In the genomic region with DNA sequence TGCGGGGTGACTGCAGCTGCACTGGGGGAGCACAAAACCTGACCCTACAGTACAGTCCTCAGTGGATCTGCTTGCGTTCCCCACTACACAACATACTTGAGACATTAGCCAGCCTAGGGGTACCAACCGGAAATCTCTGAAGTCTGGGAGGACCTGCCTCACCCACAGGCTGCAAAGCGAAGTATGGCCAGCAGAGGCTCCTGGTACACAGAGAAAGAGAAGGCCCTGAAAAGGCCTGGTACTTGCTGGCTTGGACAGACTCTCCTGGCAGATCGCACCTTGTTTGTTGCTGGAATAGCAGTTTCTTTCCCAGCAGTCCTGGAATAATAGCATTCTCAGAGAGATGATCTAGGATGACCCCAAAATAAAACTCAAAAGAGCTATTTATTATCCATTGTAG, we compare ENCODE assay signal across 8 mouse cellular contexts.
DNase-seq lines count a peak whose midpoint lies in the region; ATAC-seq and TF ChIP-seq lines count a peak whose summit lies in the region.

No protein-coding gene starts in this region.

- TF ChIP-seq CTCF in E14TG2a.4 (conservative IDR thresholded peaks at IDR 0.05; ENCODE audit: low read length), result peak; percentile 45
- TF ChIP-seq CTCF in cerebellum, adult 2 months (IDR thresholded peaks at IDR 0.05; ENCODE audit: borderline replicate concordance, insufficient read depth, low read depth, low read length), result peak; percentile 56

- no peak overlapping the region for H3K27ac ChIP-seq in heart, embryonic 12.5 days (ENCODE audit: poor library complexity, severe bottlenecking)
- H3K27ac ChIP-seq in cerebellum, adult 2 months (ENCODE audit: insufficient read depth, low read length), result no peak overlapping the region

- no peak overlapping the region for H3K9ac ChIP-seq in heart, embryonic 12.5 days

- no peaks in the 10 kb centered on the region for H3K27me3 ChIP-seq in heart, embryonic 12.5 days (replicated peaks)
- H3K27me3 ChIP-seq in E14TG2a.4 (ENCODE audit: insufficient read depth, low read length), result no peaks in the 10 kb centered on the region
- no peaks in the 10 kb centered on the region for H3K27me3 ChIP-seq in cerebellum, adult 2 months (ENCODE audit: control insufficient read depth, insufficient read depth, low read length)

- peaks cover 19% of the 10 kb centered on the region for H3K4me1 ChIP-seq in heart, embryonic 12.5 days (replicated peaks)
- H3K4me1 ChIP-seq in E14TG2a.4 (replicated peaks; ENCODE audit: low read depth, low read length), result peaks cover 52% of the 10 kb centered on the region
- peaks cover 14% of the 10 kb centered on the region for H3K4me1 ChIP-seq in cerebellum, adult 2 months (ENCODE audit: control insufficient read depth, insufficient read depth, low read length)

- H3K4me3 ChIP-seq in heart, embryonic 12.5 days, result no peak overlapping the region
- no peak overlapping the region for H3K4me3 ChIP-seq in E14TG2a.4 (replicated peaks; ENCODE audit: low read length)
- no peak overlapping the region for H3K4me3 ChIP-seq in cerebellum, adult 2 months (replicated peaks; ENCODE audit: insufficient read depth, low read depth, low read length)

- peaks cover 5% of the 10 kb centered on the region; the same call in 1 of the 2 replicates for H3K36me3 ChIP-seq in heart, embryonic 12.5 days
- H3K36me3 ChIP-seq in E14TG2a.4 (ENCODE audit: insufficient read depth, low read length), result 0 out of 2 replicates have a peak, but pooled peaks cover 4% of the 10 kb centered on the region

- TF ChIP-seq POLR2A in cerebellum, adult 2 months (IDR thresholded peaks at IDR 0.05; ENCODE audit: borderline replicate concordance, insufficient read depth, low read length), result no peak

- H3K4me2 ChIP-seq in heart, embryonic 12.5 days, result no peak overlapping the region

- no peaks in the 10 kb centered on the region for H3K9me3 ChIP-seq in heart, embryonic 12.5 days (replicated peaks)
- no peaks in the 10 kb centered on the region for H3K9me3 ChIP-seq in E14TG2a.4 (ENCODE audit: low read length)

- ATAC-seq in heart, embryonic 12.5 days (ENCODE audit: insufficient number of reproducible peaks, low FRiP score), result no peak
- peak; percentile 57; the same call in 1 of the 2 replicates for ATAC-seq in neutrophil, adult 5-6 weeks (ENCODE audit: extremely low read depth, insufficient number of reproducible peaks, low FRiP score, poor library complexity, severe bottlenecking)

- DNase-seq in heart, adult 18-20 months, result peak; percentile 73 to 83
- peak; percentile 59 to 67 for DNase-seq in cerebellum, adult 2 months
- DNase-seq in heart, adult 9 months (ENCODE audit: low spot score in 2 of 2), result peak; percentile 44 to 45
- DNase-seq in left cerebral cortex, adult 11 months (ENCODE audit: low spot score), result peak; percentile 45
- peak; percentile 70 to 71 for DNase-seq in thymus, postnatal 36 days

- 71% methylated on average over 5 of the region's 5 CpGs for WGBS in heart, embryonic 12.5 days
- WGBS in cerebellum, adult 2 months, result 65% methylated on average over 5 of the region's 5 CpGs
